Mouse (Mus musculus) layer of hippocampus, adult 2 months (tissue): ENCODE data around the gene Rpgr. TPM values are rescaled to one million over a fixed set of nuclear protein-coding genes. Genes with fewer than 3 reads are reported as not detected.

Source experiments
- DNase-seq, 2 experiments: peaks; one replicate each; pipeline ENCODE4 v3.0.0; 2022; ENCODE audit warnings: low spot score in 2 of 2
- H3K27ac ChIP-seq: fragments of 200-600 bp; 2 replicates; pipeline ENCODE4 v1.8.1; 2022
- H3K4me3 ChIP-seq: fragments of 200-600 bp; 2 replicates; pipeline ENCODE4 v1.8.1; 2022; ENCODE audit warnings: mild to moderate bottlenecking
- CTCF ChIP-seq: fragments of 200-600 bp; conservative IDR thresholded peaks from 2 replicates; pipeline ENCODE4 v1.8.1; 2022; ENCODE audit warnings: antibody characterized with exemption, mild to moderate bottlenecking, moderate library complexity
- total RNA-seq, 2 experiments: library from RNA; stranded (reverse); gene quantifications; 2 replicates each; pipeline ENCODE4 v1.2.3; 2021

Gene Rpgr
- total RNA-seq, 2 experiments from 2014 or later = 17.8 to 19.3 TPM

DNA sequence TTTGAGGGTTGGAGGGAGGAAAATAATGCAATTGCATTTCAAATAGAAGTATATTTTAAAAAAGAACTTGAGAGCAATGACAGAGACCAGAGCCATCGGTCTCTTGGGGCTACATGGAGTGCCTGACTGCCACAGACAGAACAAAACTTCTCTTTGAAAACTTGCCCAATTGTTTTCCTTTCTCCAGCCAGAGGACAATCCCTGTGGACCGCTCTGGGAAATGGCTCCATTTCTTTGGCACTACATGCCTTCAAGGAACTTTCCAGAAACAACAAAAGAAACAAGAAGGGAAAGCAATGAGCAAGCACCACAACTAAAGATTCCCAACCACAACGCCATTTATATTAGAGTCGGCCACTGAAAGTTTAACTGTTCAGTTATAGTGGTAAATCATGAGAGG, 154.5 kb downstream of the Rpgr start:
- no peak for DNase-seq
- no peak overlapping the region for H3K27ac ChIP-seq
- no peak overlapping the region for H3K4me3 ChIP-seq
- no peak for TF ChIP-seq CTCF

GRCm38 (mm10) chrX:10034666-10035065, 182.1 kb downstream of the Rpgr start:
- H3K4me3 ChIP-seq = no peak overlapping the region
- H3K27ac ChIP-seq = no peak overlapping the region
- peak; percentile 70 for TF ChIP-seq CTCF
- no peak for DNase-seq

Other genes with a start within 250 kb of the Rpgr start
- under 1 TPM; 0.37 to 0.51 TPM for gene Srpx, start 99.2 kb downstream of the Rpgr start, total RNA-seq
- gene Otc, start 35.4 kb upstream of the Rpgr start, total RNA-seq = not detected